Mouse (Mus musculus): Measurements from ENCODE around the gene Cox7a2. TPM values are rescaled to one million over a fixed set of nuclear protein-coding genes. Genes with fewer than 3 reads are reported as not detected.
A peak's percentile ranks its signal among the peaks of the same experiment; 100 is the strongest.

The Cox7a2 gene
- polyA plus RNA-seq, 1 experiment from 2014 or later = 652 TPM

DNA sequence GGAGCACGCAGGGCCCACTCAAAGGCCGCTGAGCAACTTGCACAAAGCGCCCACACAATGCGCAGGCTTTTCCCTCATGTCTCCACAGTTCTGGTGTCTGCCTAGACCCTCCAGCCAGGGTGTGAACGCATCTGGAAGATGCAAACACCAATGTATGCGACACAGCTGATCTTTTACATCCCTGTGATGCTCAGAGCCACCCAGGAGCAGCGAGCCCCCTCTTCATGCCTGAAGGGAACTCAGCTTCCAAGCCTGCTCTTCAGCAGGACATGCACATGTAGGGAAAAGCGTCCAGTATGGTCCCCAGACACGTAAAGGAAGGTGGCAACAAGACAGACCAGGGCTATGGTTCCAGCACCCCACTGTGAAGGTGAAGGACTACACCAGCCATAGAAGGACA lies 39.5 kb downstream of the Cox7a2 start:
- H3K4me1 ChIP-seq (ENCODE audit: control insufficient read depth, insufficient read depth, low read length) = peaks cover 7% of the 10 kb centered on the region
- H3K4me2 ChIP-seq (replicated peaks; ENCODE audit: low read depth, low read length) = no peak overlapping the region
- H3K27ac ChIP-seq (ENCODE audit: low read length) = no peak overlapping the region
- H3K9me3 ChIP-seq (ENCODE audit: control insufficient read depth, low read depth, low read length) = no peaks in the 10 kb centered on the region
- no peak overlapping the region for H3K4me3 ChIP-seq (ENCODE audit: low read depth, low read length)
- H3K27me3 ChIP-seq (ENCODE audit: control insufficient read depth, insufficient read depth, low read length) = no peaks in the 10 kb centered on the region
- WGBS = 60% methylated on average over 9 of the region's 9 CpGs
- no peaks in the 10 kb centered on the region for H3K36me3 ChIP-seq (ENCODE audit: control insufficient read depth, insufficient read depth, low read length)
- no peak overlapping the region for H3K9ac ChIP-seq (replicated peaks; ENCODE audit: low read depth, low read length)
- ATAC-seq (ENCODE audit: insufficient number of reproducible peaks, insufficient read depth, low FRiP score, low read depth) = no peak

DNA sequence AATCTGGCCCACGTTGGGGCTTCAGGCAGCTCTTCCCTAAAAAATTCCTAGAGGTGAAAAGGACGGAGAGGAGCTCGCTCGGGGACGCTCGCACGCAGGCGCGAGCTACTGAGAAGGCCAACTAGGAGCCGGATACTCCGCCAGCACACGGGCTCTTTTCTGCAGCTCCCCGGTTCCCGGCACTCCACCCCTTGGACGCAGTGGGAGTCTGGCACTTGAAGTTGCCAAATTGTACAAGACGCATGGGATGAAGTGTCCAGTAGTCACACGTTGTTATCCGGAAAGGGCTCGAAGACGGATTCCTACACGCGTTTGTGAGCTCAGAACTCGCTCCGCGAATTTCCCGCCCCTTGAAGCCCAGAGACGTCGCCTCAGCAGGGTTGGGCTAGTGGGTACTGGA lies 40.2 kb downstream of the Cox7a2 start:
- 2% methylated on average over 28 of the region's 28 CpGs for WGBS
- peaks cover 14% of the 10 kb centered on the region for H3K4me1 ChIP-seq (ENCODE audit: control insufficient read depth, insufficient read depth, low read length)
- H3K27me3 ChIP-seq (ENCODE audit: control insufficient read depth, insufficient read depth, low read length) = no peaks in the 10 kb centered on the region
- peak overlapping the region; percentile 85; the same call in 1 of the 2 replicates for H3K27ac ChIP-seq (ENCODE audit: low read length)
- no peak overlapping the region for H3K9ac ChIP-seq (replicated peaks; ENCODE audit: low read depth, low read length)
- no peaks in the 10 kb centered on the region for H3K9me3 ChIP-seq (ENCODE audit: control insufficient read depth, low read depth, low read length)
- peak overlapping the region; percentile 74 for H3K4me2 ChIP-seq (replicated peaks; ENCODE audit: low read depth, low read length)
- H3K36me3 ChIP-seq (ENCODE audit: control insufficient read depth, insufficient read depth, low read length) = no peaks in the 10 kb centered on the region
- H3K4me3 ChIP-seq (ENCODE audit: low read depth, low read length) = peak overlapping the region; percentile 64
- ATAC-seq (ENCODE audit: insufficient number of reproducible peaks, insufficient read depth, low FRiP score, low read depth) = no peak

DNA sequence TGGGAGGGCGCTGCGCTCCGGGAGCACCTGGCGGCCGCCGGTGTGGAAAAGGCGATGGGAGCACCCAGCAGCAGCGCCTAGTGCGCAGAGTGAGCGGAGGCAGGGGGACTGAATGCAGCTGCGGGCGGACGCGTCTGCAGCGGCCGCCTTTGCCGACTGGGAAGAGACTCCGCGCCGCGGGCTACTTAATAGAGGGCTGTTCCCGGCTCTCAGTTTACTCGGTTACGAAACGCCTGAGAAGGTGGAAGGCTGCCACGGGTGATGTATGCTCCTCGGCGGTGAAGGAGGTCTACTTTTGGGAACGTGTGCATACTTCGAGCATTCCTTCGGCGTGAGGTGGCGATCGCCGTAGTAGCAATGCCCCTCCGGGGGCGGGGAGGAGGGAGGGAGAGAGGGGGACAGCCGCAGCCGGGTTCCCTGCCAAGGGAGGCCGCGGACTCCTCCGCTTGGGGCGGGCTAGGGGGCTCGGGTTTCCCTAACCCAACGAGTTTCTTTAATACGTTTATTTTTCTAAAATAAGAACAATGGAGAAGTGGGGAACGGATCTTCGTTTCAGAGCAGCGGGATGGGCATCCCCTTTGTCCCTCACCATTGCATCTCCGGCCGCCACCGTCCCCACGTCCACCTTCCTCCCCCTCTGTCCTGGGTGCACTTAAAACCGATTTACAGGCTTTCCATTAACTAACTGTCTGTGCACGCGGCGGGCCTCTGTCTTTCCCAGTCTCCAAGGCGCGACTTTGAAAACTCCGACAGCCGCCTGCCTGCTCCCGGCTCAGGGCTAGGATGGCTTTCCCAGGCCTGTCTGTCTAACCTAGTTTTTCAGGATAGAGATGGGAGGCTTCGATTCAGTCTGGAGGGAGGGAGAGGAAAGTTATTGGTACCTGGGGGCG lies 41.0 kb downstream of the Cox7a2 start, which contains the start of gene Col12a1:
Col12a1 (minus strand) TSS at position 351 of the 890 bp plus-strand sequence.
- H3K9ac ChIP-seq (replicated peaks; ENCODE audit: low read depth, low read length) = peak within 1 kb of the TSS; percentile 60
- H3K36me3 ChIP-seq (ENCODE audit: control insufficient read depth, insufficient read depth, low read length) = no peaks in the 10 kb centered on the region
- H3K4me2 ChIP-seq (replicated peaks; ENCODE audit: low read depth, low read length) = peak within 1 kb of the TSS; percentile 74
- peak; percentile 69 for ATAC-seq (ENCODE audit: insufficient number of reproducible peaks, insufficient read depth, low FRiP score, low read depth)
- H3K4me1 ChIP-seq (ENCODE audit: control insufficient read depth, insufficient read depth, low read length) = peaks cover 16% of the 10 kb centered on the region
- H3K27ac ChIP-seq (ENCODE audit: low read length) = peak within 1 kb of the TSS; percentile 85
- H3K27me3 ChIP-seq (ENCODE audit: control insufficient read depth, insufficient read depth, low read length) = no peaks in the 10 kb centered on the region
- under 1% methylated on average over 64 of the region's 64 CpGs for WGBS
- no peaks in the 10 kb centered on the region for H3K9me3 ChIP-seq (ENCODE audit: control insufficient read depth, low read depth, low read length)
- H3K4me3 ChIP-seq (ENCODE audit: low read depth, low read length) = peak within 1 kb of the TSS; percentile 64

DNA sequence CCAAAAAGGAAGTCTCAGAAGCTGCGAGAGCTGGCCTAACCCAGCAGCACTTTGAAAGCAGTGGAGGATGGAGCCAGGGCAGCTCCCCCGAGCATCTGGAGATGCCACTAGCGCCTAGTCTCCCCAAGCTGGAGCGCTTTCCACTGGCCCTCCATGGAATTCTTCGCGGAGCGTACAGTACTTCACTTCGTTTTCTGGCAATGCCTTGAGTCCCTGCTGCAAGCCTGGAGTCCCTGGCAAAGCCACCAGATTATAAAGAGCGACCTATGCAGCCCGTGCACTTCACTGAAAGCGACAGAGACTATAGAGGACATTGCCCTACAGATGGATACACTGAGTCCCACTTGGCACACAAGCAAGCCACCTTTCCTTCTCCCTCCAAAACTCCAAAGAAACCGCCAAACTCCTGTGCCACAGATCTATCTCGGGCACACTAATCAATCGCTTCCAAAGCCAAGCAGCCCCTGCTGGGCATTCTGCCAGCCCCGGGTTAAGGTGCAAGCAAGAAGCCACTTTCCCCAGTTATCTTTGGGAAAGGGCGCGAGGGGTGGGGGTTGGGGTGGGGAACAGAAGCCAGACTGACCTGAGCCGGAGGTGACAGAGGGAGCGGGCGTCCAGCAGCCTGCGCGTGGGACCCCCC lies 41.7 kb downstream of the Cox7a2 start:
- no peaks in the 10 kb centered on the region for H3K36me3 ChIP-seq (ENCODE audit: control insufficient read depth, insufficient read depth, low read length)
- H3K4me3 ChIP-seq (ENCODE audit: low read depth, low read length) = peak overlapping the region; percentile 64
- WGBS = 3% methylated on average over 22 of the region's 22 CpGs
- peaks cover 16% of the 10 kb centered on the region for H3K4me1 ChIP-seq (ENCODE audit: control insufficient read depth, insufficient read depth, low read length)
- ATAC-seq (ENCODE audit: insufficient number of reproducible peaks, insufficient read depth, low FRiP score, low read depth) = no peak
- peak overlapping the region; percentile 85 for H3K27ac ChIP-seq (ENCODE audit: low read length)
- H3K9me3 ChIP-seq (ENCODE audit: control insufficient read depth, low read depth, low read length) = no peaks in the 10 kb centered on the region
- H3K4me2 ChIP-seq (replicated peaks; ENCODE audit: low read depth, low read length) = peak overlapping the region; percentile 74
- no peaks in the 10 kb centered on the region for H3K27me3 ChIP-seq (ENCODE audit: control insufficient read depth, insufficient read depth, low read length)
- H3K9ac ChIP-seq (replicated peaks; ENCODE audit: low read depth, low read length) = peak overlapping the region; percentile 60

DNA sequence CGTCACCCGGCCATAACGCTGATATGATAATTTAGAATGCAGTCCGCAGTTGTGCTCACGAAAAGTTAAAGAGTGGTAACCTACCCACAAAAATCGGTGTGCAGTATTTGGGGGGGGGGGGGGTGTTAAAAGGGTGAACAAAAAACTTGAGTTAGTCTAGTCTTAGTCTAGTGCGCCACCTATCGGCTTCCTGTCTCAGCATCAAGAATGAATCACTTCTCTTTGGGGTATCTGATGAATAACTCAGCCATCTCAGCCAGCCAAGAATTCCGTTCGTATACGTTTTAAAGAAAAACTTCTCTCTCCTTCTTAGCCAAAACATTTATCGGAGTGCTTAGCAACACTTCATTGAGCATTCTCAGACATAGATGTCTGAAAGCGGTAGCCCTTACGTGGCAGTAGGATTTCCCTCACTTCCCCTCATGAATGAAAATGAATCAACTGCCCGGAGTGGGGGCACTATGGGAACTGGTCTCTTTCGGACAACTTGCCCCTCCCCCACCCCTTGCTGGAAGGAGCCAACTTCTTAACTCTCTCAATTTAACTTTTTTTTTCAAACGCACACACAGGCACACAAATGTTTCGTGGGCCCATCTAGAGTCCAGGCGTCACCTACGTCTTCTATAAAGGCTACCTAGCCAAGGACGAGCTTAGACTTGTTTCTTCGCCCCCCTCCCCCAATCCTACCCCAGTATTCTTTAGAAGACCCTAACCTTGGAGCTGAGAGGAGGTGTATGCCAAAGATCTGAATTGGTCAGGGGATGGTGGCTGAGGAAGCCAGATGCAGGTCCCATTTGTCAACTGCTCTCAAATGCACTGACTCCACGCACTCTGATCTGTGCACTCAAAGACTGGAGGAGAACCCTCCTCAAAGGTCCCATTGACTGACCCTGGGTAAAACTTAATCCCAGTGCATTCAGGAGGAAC lies 42.5 kb downstream of the Cox7a2 start:
- Histone ChIP-seq H3K4me1 (ENCODE audit: control insufficient read depth, insufficient read depth, low read length) (peaks cover 16% of the 10 kb centered on the region), H3K4me3 (ENCODE audit: low read depth, low read length) (peak overlapping the region; percentile 64), H3K4me2 (replicated peaks; ENCODE audit: low read depth, low read length) (peak overlapping the region; percentile 74), H3K27ac (ENCODE audit: low read length) (peak overlapping the region; percentile 85), H3K27me3 (ENCODE audit: control insufficient read depth, insufficient read depth, low read length) (no peaks in the 10 kb centered on the region), H3K9me3 (ENCODE audit: control insufficient read depth, low read depth, low read length) (no peaks in the 10 kb centered on the region), H3K9ac (replicated peaks; ENCODE audit: low read depth, low read length) (peak overlapping the region; percentile 60; the same call in 1 of the 2 replicates), H3K36me3 (ENCODE audit: control insufficient read depth, insufficient read depth, low read length) (no peaks in the 10 kb centered on the region)
- ATAC-seq (ENCODE audit: insufficient number of reproducible peaks, insufficient read depth, low FRiP score, low read depth) = no peak
- 6% methylated on average over 23 of the region's 23 CpGs for WGBS

DNA sequence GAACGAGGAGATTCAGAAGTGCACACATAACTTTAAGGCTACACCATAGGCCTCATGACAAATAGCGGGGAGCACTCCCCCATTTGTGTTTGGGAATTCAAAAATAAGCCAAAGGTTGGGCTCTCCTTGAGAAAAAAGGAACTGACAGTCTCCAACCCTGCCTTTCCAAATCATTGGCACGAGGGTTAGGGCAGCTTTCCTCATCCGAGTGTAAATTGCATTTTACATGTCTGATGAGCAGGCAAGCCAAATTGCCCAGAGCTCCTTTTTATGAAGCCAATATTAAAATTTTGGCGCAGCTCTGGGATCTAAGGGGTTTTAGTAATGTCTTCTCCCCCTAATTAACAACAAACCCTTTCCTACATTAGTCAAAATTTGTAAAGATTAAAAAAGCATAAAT lies 43.2 kb downstream of the Cox7a2 start:
- Histone ChIP-seq H3K4me3 (ENCODE audit: low read depth, low read length) (peak overlapping the region; percentile 64), H3K27me3 (ENCODE audit: control insufficient read depth, insufficient read depth, low read length) (no peaks in the 10 kb centered on the region), H3K9ac (replicated peaks; ENCODE audit: low read depth, low read length) (peak overlapping the region; percentile 30; the same call in 1 of the 2 replicates), H3K9me3 (ENCODE audit: control insufficient read depth, low read depth, low read length) (no peaks in the 10 kb centered on the region), H3K36me3 (ENCODE audit: control insufficient read depth, insufficient read depth, low read length) (no peaks in the 10 kb centered on the region), H3K27ac (ENCODE audit: low read length) (peak overlapping the region; percentile 48; the same call in 1 of the 2 replicates), H3K4me1 (ENCODE audit: control insufficient read depth, insufficient read depth, low read length) (peaks cover 16% of the 10 kb centered on the region), H3K4me2 (replicated peaks; ENCODE audit: low read depth, low read length) (peak overlapping the region; percentile 74)
- 30% methylated on average over 5 of the region's 5 CpGs for WGBS
- no peak for ATAC-seq (ENCODE audit: insufficient number of reproducible peaks, insufficient read depth, low FRiP score, low read depth)

GRCm38 (mm10) chr9:79714471-79715045 lies 45.1 kb downstream of the Cox7a2 start:
- H3K4me1 ChIP-seq (ENCODE audit: control insufficient read depth, insufficient read depth, low read length) = peaks cover 13% of the 10 kb centered on the region
- no peaks in the 10 kb centered on the region for H3K9me3 ChIP-seq (ENCODE audit: control insufficient read depth, low read depth, low read length)
- peak; percentile 29 for ATAC-seq (ENCODE audit: insufficient number of reproducible peaks, insufficient read depth, low FRiP score, low read depth)
- H3K4me3 ChIP-seq (ENCODE audit: low read depth, low read length) = no peak overlapping the region; the same call in none of the 2 replicates
- no peak overlapping the region for H3K9ac ChIP-seq (replicated peaks; ENCODE audit: low read depth, low read length)
- no peaks in the 10 kb centered on the region for H3K36me3 ChIP-seq (ENCODE audit: control insufficient read depth, insufficient read depth, low read length)
- no peaks in the 10 kb centered on the region for H3K27me3 ChIP-seq (ENCODE audit: control insufficient read depth, insufficient read depth, low read length)
- H3K4me2 ChIP-seq (replicated peaks; ENCODE audit: low read depth, low read length) = peak overlapping the region; percentile 39
- WGBS = 17% methylated on average over 16 of the region's 16 CpGs
- H3K27ac ChIP-seq (ENCODE audit: low read length) = no peak overlapping the region
